Mouse (Mus musculus): ENCODE results near the gene 4932438H23Rik.

4932438H23Rik gene

GRCm38 (mm10) chr16:91095022-91095421 is at the start of gene 4932438H23Rik:
Gene 4932438H23Rik (minus strand): TSS chr16:91095122.
- no peak for DNase-seq (ENCODE audit: low read depth)

- no peak for DNase-seq (ENCODE audit: low read depth)
Observed at GRCm38 (mm10) chr16:91140991-91141630, 46.2 kb upstream of the 4932438H23Rik start.

GRCm38 (mm10) chr16:91140457-91140856 is 45.5 kb upstream of the 4932438H23Rik start:
- no peak for DNase-seq (ENCODE audit: low read depth)

- no peak for DNase-seq (ENCODE audit: low read depth)
Observed at GRCm38 (mm10) chr16:91140056-91140455, 45.1 kb upstream of the 4932438H23Rik start.

- DNase-seq (ENCODE audit: low read depth): no peak
Observed at GRCm38 (mm10) chr16:91139481-91139880, 44.6 kb upstream of the 4932438H23Rik start.

- no peak for DNase-seq (ENCODE audit: low read depth)
Observed at GRCm38 (mm10) chr16:91138736-91139135, 43.8 kb upstream of the 4932438H23Rik start.

- no peak for DNase-seq (ENCODE audit: low read depth)
Observed at GRCm38 (mm10) chr16:91138151-91138550, 43.2 kb upstream of the 4932438H23Rik start.

GRCm38 (mm10) chr16:91136607-91137006 is 41.7 kb upstream of the 4932438H23Rik start:
- DNase-seq (ENCODE audit: low read depth): no peak

- no peak for DNase-seq (ENCODE audit: low read depth)
Observed at GRCm38 (mm10) chr16:91129916-91130315, 35.0 kb upstream of the 4932438H23Rik start.

- DNase-seq (ENCODE audit: low read depth): no peak
Observed at GRCm38 (mm10) chr16:91128431-91128830, 33.5 kb upstream of the 4932438H23Rik start.

GRCm38 (mm10) chr16:91126734-91127524 is 32.0 kb upstream of the 4932438H23Rik start:
- DNase-seq (ENCODE audit: low read depth): no peak

GRCm38 (mm10) chr16:91124256-91124655 is 29.3 kb upstream of the 4932438H23Rik start:
- DNase-seq (ENCODE audit: low read depth): no peak

- DNase-seq (ENCODE audit: low read depth): no peak
Observed at GRCm38 (mm10) chr16:91123821-91124220, 28.9 kb upstream of the 4932438H23Rik start.

GRCm38 (mm10) chr16:91119879-91120278 is 25.0 kb upstream of the 4932438H23Rik start:
- DNase-seq (ENCODE audit: low read depth): no peak

GRCm38 (mm10) chr16:91116696-91117095 is 21.8 kb upstream of the 4932438H23Rik start:
- no peak for DNase-seq (ENCODE audit: low read depth)

- no peak for DNase-seq (ENCODE audit: low read depth)
Observed at GRCm38 (mm10) chr16:91116006-91116405, 21.1 kb upstream of the 4932438H23Rik start.

- no peak for DNase-seq (ENCODE audit: low read depth)
Observed at GRCm38 (mm10) chr16:91110999-91111535, 16.1 kb upstream of the 4932438H23Rik start.

GRCm38 (mm10) chr16:91107608-91108007 is 12.7 kb upstream of the 4932438H23Rik start:
- no peak for DNase-seq (ENCODE audit: low read depth)

GRCm38 (mm10) chr16:91105481-91106051 is 10.6 kb upstream of the 4932438H23Rik start:
- DNase-seq (ENCODE audit: low read depth): no peak

GRCm38 (mm10) chr16:91104821-91105480 is 10.0 kb upstream of the 4932438H23Rik start:
- no peak for DNase-seq (ENCODE audit: low read depth)

- no peak for DNase-seq (ENCODE audit: low read depth)
Observed at GRCm38 (mm10) chr16:91103386-91103785, 8.5 kb upstream of the 4932438H23Rik start.

- no peak for DNase-seq (ENCODE audit: low read depth)
Observed at GRCm38 (mm10) chr16:91100484-91100883, 5.6 kb upstream of the 4932438H23Rik start.

All from NIH3T3 (cell line).